Mouse (Mus musculus): ENCODE data around the gene Hic1. TPM values are rescaled to one million over a fixed set of nuclear protein-coding genes. Genes with fewer than 3 reads are reported as not detected.
A peak's percentile ranks its signal among the peaks of the same experiment; 100 is the strongest.

The Hic1 gene
- polyA plus RNA-seq, 1 experiment from 2014 or later = 11.0 TPM

GRCm38 (mm10) chr11:75157037-75157436 is 12.3 kb downstream of the Hic1 start:
- H3K4me3 ChIP-seq = no peak overlapping the region
- no peaks in the 10 kb centered on the region for H3K27me3 ChIP-seq
- 53% methylated on average over 4 of the region's 4 CpGs for WGBS
- H3K9ac ChIP-seq = no peak overlapping the region
- H3K4me2 ChIP-seq = no peak overlapping the region
- peaks cover 47% of the 10 kb centered on the region for H3K4me1 ChIP-seq (replicated peaks)
- ATAC-seq (replicated peaks; ENCODE audit: insufficient number of reproducible peaks, insufficient read depth, low FRiP score, low read depth) = no peak
- no peaks in the 10 kb centered on the region for H3K9me3 ChIP-seq (replicated peaks)
- H3K36me3 ChIP-seq = peaks cover 16% of the 10 kb centered on the region; the same call in 1 of the 2 replicates
- peak overlapping the region; percentile 64 for H3K27ac ChIP-seq

GRCm38 (mm10) chr11:75156416-75156815 is 12.9 kb downstream of the Hic1 start:
- Histone ChIP-seq H3K4me1 (replicated peaks) (peaks cover 43% of the 10 kb centered on the region), H3K4me3 (no peak overlapping the region), H3K9me3 (replicated peaks) (no peaks in the 10 kb centered on the region), H3K9ac (no peak overlapping the region), H3K4me2 (no peak overlapping the region), H3K36me3 (peaks cover 12% of the 10 kb centered on the region; the same call in 1 of the 2 replicates), H3K27ac (peak overlapping the region; percentile 64), H3K27me3 (no peaks in the 10 kb centered on the region)
- ATAC-seq (replicated peaks; ENCODE audit: insufficient number of reproducible peaks, insufficient read depth, low FRiP score, low read depth) = no peak
- 44% methylated on average over 5 of the region's 5 CpGs for WGBS

DNA sequence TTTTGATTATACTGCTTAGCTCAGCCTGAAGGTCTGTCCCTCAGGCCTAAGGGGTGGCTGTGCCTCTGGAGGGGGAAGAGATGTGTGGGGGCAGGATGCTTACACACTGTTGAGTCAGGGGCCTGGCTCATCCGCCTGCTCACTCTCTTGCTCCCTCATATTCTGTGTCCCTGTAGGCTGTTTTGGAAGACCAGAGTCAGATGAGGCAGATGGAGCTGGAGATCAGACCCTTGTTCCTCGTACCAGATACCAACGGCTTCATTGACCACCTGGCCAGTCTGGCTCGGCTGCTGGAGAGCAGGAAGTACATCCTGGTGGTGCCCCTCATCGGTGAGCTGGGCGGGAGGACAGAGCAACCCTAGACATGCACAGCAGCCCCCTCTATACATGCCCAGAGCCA is 13.3 kb downstream of the Hic1 start:
- H3K4me3 ChIP-seq = no peak overlapping the region
- H3K9me3 ChIP-seq (replicated peaks) = no peaks in the 10 kb centered on the region
- peaks cover 8% of the 10 kb centered on the region; the same call in 1 of the 2 replicates for H3K36me3 ChIP-seq
- no peaks in the 10 kb centered on the region for H3K27me3 ChIP-seq
- no peak overlapping the region for H3K4me2 ChIP-seq
- ATAC-seq (replicated peaks; ENCODE audit: insufficient number of reproducible peaks, insufficient read depth, low FRiP score, low read depth) = no peak
- H3K4me1 ChIP-seq (replicated peaks) = peaks cover 40% of the 10 kb centered on the region
- WGBS = 58% methylated on average over 6 of the region's 6 CpGs
- H3K9ac ChIP-seq = no peak overlapping the region
- peak overlapping the region; percentile 64 for H3K27ac ChIP-seq

DNA sequence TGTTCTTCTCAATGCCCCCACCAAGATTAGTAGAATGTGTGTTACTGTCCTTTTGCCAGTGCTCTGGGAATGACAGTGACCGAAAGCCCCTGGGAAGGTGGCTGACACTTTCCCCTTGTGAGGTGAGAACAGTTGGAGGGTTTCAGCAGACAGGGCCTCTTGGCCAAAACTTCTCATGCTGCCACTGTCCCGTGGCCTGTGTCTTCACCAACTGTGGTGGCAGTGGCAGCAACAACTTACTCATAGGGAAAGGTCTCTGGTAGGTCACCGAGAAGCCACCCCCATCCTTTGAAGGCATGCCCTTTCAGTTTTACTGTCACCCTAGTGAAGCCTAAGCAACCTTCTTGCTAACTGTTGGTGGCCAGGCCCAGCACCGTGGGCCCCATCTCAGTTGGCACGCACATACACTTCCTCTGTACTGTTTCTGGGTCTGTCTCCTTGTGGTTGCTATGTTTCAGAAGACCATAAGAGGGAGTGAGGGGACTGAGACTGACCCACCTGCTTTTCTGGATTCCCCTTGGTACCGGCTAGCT is 15.2 kb downstream of the Hic1 start:
- no peaks in the 10 kb centered on the region for H3K9me3 ChIP-seq (replicated peaks)
- H3K4me2 ChIP-seq = no peak overlapping the region
- no peak overlapping the region for H3K9ac ChIP-seq
- no peaks in the 10 kb centered on the region for H3K27me3 ChIP-seq
- peak overlapping the region; percentile 83 for H3K27ac ChIP-seq
- H3K36me3 ChIP-seq = peaks cover 7% of the 10 kb centered on the region
- peaks cover 40% of the 10 kb centered on the region for H3K4me1 ChIP-seq (replicated peaks)
- ATAC-seq (replicated peaks; ENCODE audit: insufficient number of reproducible peaks, insufficient read depth, low FRiP score, low read depth) = no peak
- 57% methylated on average over 6 of the region's 6 CpGs for WGBS
- H3K4me3 ChIP-seq = no peak overlapping the region

DNA sequence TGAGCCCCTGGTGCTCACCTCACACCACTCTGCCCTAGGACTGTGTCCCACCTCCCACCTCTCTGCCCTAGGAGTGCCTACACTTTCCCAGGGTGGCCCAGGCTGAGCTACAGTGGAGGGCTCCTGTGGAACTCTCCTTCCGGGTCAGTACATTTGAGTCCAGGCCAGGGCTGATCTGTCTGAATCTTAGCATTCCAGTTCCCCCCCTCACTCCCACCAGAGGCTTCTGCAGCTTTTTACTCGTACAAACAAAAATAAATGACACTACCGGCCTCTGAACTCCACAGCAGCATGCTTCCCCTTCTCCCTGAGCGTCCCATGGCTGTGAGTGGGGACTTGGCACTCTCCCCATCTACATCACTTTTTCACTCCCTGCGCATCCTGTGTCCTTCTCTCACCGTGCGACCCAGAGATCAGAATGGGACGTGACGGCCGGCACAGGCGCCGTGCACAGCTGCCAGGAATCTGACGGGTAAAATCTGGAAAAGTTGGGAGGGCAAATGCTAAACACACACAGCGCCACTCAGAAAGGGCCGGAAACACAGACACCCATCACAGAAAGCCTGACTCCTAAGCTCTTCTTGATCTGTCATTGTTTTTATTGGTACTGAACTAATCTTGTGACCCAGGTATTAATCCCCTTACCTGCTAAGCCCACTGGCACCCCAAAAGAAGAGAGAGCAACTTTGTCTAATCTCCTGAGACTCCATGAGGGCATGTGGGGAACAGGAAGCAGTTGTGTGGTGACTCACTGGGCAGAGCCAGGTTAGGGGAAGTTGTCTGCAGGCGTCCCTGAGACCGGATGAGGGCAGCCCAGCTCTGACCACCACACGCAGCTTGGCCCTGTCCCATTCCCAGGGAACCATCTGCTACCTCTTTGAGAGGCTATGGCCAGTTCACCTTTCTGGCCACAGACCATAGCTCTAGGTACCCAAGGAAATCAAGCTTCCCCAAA is 16.4 kb downstream of the Hic1 start:
- Histone ChIP-seq H3K9ac (no peak overlapping the region), H3K36me3 (peaks cover 7% of the 10 kb centered on the region), H3K27me3 (no peaks in the 10 kb centered on the region), H3K4me2 (no peak overlapping the region), H3K27ac (peak overlapping the region; percentile 83), H3K4me3 (no peak overlapping the region), H3K4me1 (replicated peaks) (peaks cover 44% of the 10 kb centered on the region), H3K9me3 (replicated peaks) (no peaks in the 10 kb centered on the region)
- WGBS = 54% methylated on average over 18 of the region's 18 CpGs
- peak; percentile 60 for ATAC-seq (replicated peaks; ENCODE audit: insufficient number of reproducible peaks, insufficient read depth, low FRiP score, low read depth)

GRCm38 (mm10) chr11:75150346-75150745 is 19.0 kb downstream of the Hic1 start:
- Histone ChIP-seq H3K4me2 (no peak overlapping the region), H3K36me3 (peaks cover 7% of the 10 kb centered on the region), H3K4me1 (replicated peaks) (peaks cover 42% of the 10 kb centered on the region), H3K4me3 (no peak overlapping the region), H3K9me3 (replicated peaks) (no peaks in the 10 kb centered on the region), H3K9ac (no peak overlapping the region), H3K27me3 (no peaks in the 10 kb centered on the region), H3K27ac (no peak overlapping the region)
- WGBS = 96% methylated on average over 1 of the region's 1 CpGs
- no peak for ATAC-seq (replicated peaks; ENCODE audit: insufficient number of reproducible peaks, insufficient read depth, low FRiP score, low read depth)

DNA sequence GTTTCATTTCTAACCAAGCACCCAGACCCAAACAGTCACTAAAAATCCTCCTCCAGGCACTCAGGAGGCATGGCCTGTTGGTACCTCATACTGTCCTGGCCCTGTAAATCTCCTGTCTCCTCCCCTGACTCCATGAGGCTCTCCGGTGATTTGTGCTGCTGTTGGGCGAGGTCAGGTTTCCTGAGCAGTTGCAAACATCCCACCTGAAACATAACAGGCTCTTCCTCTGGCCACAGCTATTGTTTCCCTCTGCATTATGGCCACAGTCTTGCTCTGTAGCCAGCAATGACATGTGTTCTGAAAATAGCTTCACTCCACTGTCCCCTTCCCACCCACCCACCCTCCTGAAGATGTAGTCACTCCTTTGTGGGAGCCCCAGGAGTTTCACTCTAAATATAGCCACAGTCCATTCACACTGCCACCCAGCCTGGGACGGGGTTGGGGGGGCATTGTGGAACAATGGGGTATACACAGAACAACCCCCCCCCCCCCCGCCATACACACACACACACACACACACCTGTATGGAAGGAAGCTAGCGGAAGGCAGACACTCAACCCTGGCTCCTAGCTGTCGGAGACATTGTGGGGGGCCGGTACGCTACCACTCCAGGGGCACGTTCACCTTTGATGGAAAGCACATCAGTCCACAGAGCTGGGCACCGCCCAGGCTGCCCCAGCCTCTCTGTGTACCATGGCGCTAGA is 20.8 kb downstream of the Hic1 start:
- H3K27me3 ChIP-seq = no peaks in the 10 kb centered on the region
- peaks cover 25% of the 10 kb centered on the region for H3K36me3 ChIP-seq
- no peak overlapping the region for H3K9ac ChIP-seq
- peak overlapping the region; percentile 71 for H3K27ac ChIP-seq
- no peaks in the 10 kb centered on the region for H3K9me3 ChIP-seq (replicated peaks)
- H3K4me2 ChIP-seq = no peak overlapping the region
- peak; percentile 27; the same call in 1 of the 2 replicates for ATAC-seq (replicated peaks; ENCODE audit: insufficient number of reproducible peaks, insufficient read depth, low FRiP score, low read depth)
- H3K4me1 ChIP-seq (replicated peaks) = peaks cover 38% of the 10 kb centered on the region
- no peak overlapping the region for H3K4me3 ChIP-seq
- WGBS = 78% methylated on average over 11 of the region's 11 CpGs

DNA sequence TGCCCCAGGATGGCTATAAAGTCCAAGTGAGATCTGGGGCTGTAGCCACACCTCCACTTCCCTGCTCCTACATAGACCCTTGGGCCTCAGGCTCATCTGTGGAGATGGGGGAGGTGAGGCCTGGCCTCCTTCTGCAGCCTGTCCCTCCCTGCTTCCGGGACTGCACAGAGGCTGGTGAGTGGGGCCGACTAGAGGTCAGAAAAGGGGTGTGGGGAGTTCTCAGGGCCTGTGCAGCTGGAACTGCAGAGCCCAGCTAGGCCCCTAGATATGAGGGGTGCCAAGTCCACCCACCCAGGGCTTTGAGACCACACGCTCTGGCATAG is 21.5 kb downstream of the Hic1 start:
- peaks cover 29% of the 10 kb centered on the region for H3K36me3 ChIP-seq
- 19% methylated on average over 3 of the region's 3 CpGs for WGBS
- H3K4me2 ChIP-seq = no peak overlapping the region
- H3K4me3 ChIP-seq = no peak overlapping the region
- no peaks in the 10 kb centered on the region for H3K27me3 ChIP-seq
- peak; percentile 74 for ATAC-seq (replicated peaks; ENCODE audit: insufficient number of reproducible peaks, insufficient read depth, low FRiP score, low read depth)
- H3K4me1 ChIP-seq (replicated peaks) = peaks cover 36% of the 10 kb centered on the region
- H3K27ac ChIP-seq = peak overlapping the region; percentile 71
- no peak overlapping the region for H3K9ac ChIP-seq
- no peaks in the 10 kb centered on the region for H3K9me3 ChIP-seq (replicated peaks)

DNA sequence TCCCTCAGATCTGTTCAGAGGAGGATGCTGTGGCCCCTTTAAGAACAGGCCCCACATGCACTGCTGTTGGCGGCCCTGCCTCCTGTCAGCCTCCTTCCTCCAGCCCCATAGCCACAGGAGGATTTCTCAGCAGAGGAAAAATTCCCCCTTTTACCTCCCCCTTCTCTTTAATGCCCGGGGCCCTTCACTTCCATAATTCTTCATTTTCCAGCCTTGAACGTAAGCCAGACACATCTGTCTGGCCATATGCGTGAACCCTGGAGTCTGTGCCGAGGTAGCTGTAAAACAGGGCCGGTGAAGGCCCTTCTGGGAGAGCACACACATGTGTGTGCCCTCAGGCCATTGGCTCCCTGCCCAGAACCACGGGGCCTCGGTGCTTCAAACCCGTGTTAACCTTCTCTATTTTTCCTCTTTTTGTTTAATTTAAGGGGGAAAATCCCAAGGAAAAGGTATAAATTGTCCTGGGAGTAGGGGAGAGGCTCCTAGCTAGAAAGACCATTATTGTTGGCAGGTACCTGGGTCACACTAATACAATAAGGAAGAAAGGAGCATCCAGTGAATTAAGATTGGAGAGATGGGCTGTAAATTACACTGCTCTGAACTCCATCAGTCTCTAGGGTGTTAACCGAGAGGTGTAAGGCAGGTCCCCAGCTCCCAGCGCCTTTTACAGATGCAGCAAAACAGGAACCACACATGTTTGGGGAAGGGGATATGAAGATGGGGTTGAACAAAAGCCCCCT is 22.0 kb downstream of the Hic1 start:
- Histone ChIP-seq H3K27ac (peak overlapping the region; percentile 71), H3K4me3 (no peak overlapping the region), H3K27me3 (no peaks in the 10 kb centered on the region), H3K36me3 (peaks cover 32% of the 10 kb centered on the region), H3K4me1 (replicated peaks) (peaks cover 31% of the 10 kb centered on the region), H3K9ac (peak overlapping the region; percentile 46), H3K4me2 (0 out of 2 replicates have a peak overlapping the region, but pooled peaks have one; percentile 19), H3K9me3 (replicated peaks) (no peaks in the 10 kb centered on the region)
- peak; percentile 66 for ATAC-seq (replicated peaks; ENCODE audit: insufficient number of reproducible peaks, insufficient read depth, low FRiP score, low read depth)
- 24% methylated on average over 11 of the region's 11 CpGs for WGBS

- no peak overlapping the region for H3K4me2 ChIP-seq
- no peak overlapping the region for H3K4me3 ChIP-seq
- H3K9me3 ChIP-seq (replicated peaks) = no peaks in the 10 kb centered on the region
- ATAC-seq (replicated peaks; ENCODE audit: insufficient number of reproducible peaks, insufficient read depth, low FRiP score, low read depth) = no peak
- peak overlapping the region; percentile 31; the same call in 1 of the 2 replicates for H3K27ac ChIP-seq
- H3K9ac ChIP-seq = no peak overlapping the region
- H3K36me3 ChIP-seq = peaks cover 32% of the 10 kb centered on the region
- WGBS = 72% methylated on average over 2 of the region's 2 CpGs
- no peaks in the 10 kb centered on the region for H3K27me3 ChIP-seq
- peaks cover 39% of the 10 kb centered on the region for H3K4me1 ChIP-seq (replicated peaks)
Measured at GRCm38 (mm10) chr11:75145841-75146240, 23.5 kb downstream of the Hic1 start.

- Histone ChIP-seq H3K4me1 (replicated peaks) (peaks cover 56% of the 10 kb centered on the region), H3K36me3 (peaks cover 24% of the 10 kb centered on the region), H3K9ac (no peak overlapping the region), H3K27ac (no peak overlapping the region), H3K9me3 (replicated peaks) (no peaks in the 10 kb centered on the region), H3K4me2 (no peak overlapping the region), H3K4me3 (no peak overlapping the region), H3K27me3 (no peaks in the 10 kb centered on the region)
- WGBS = 62% methylated on average over 4 of the region's 4 CpGs
- ATAC-seq (replicated peaks; ENCODE audit: insufficient number of reproducible peaks, insufficient read depth, low FRiP score, low read depth) = no peak
Measured at GRCm38 (mm10) chr11:75142749-75143148, 26.6 kb downstream of the Hic1 start.

Measured in heart, embryonic 15.5 days (tissue).